Mouse (Mus musculus): ENCODE results near the gene Moap1.

DNA sequence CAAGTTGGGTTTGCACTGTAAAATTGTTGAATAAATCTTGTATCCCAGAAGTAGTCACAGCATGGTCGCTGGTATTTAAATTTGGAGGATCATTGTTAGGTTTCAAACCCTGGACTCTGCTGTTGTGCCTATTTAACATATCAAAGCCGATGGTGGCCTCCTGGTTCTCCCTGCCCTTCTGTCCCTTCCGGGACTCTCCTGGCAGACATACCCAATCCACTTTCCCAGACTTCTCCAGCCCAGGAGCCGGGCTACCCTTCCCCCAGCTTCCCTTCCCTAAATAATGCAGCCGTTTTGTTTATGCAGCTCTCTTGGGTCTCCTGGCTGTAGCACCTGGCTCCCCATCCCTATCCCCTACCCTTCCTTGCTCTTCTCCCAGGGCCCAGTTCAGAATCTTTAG is 15.5 kb upstream of the Moap1 start:
- TF ChIP-seq MAX (IDR thresholded peaks at IDR 0.05; ENCODE audit: low read depth), result no peak
- no peak for TF ChIP-seq REST (IDR thresholded peaks at IDR 0.05; ENCODE audit: insufficient read depth, insufficient read length)
- no peak for TF ChIP-seq MYOG (IDR thresholded peaks at IDR 0.05; ENCODE audit: control insufficient read depth in 1 of 3, insufficient read depth in 1 of 3, insufficient read length in 2 of 3, low read depth in 2 of 3)
- no peak for TF ChIP-seq POLR2A (IDR thresholded peaks at IDR 0.05; ENCODE audit: insufficient read length, low read depth)
